8 mouse cellular contexts compared by ENCODE assay signal in genomic region chr5:119972802-119973437, GRCm38 (mm10).
DNase-seq lines count a peak whose midpoint lies in the region; ATAC-seq lines count a peak whose summit lies in the region.

No protein-coding gene starts in this region.

- H3K36me3 ChIP-seq in midbrain, embryonic 13.5 days: no peaks in the 10 kb centered on the region
- H3K36me3 ChIP-seq in midbrain, embryonic 11.5 days (ENCODE audit: control insufficient read depth, insufficient read depth, low read length): no peaks in the 10 kb centered on the region

- no peak for DNase-seq in midbrain, embryonic 11.5 days (ENCODE audit: low spot score, missing footprints)
- DNase-seq in forelimb bud, embryonic 11.5 days (ENCODE audit: low read depth, low spot score): peak; percentile 58
- DNase-seq in layer of hippocampus, adult 18-20 months (ENCODE audit: low spot score in 2 of 2): peak; percentile 39 to 70
- peak; percentile 40 for DNase-seq in lung, postnatal 25 days (ENCODE audit: low spot score)
- no peak for DNase-seq in thymus, postnatal 14 days
- no peak for DNase-seq in MN1 (ENCODE audit: low spot score)
- no peak for DNase-seq in gastrocnemius, postnatal 10 days

- 0 out of 2 replicates have a peak overlapping the region, but pooled peaks have one; percentile 6 for H3K4me2 ChIP-seq in midbrain, embryonic 13.5 days (replicated peaks)
- H3K4me2 ChIP-seq in midbrain, embryonic 11.5 days: no peak overlapping the region

- no peak overlapping the region for H3K4me3 ChIP-seq in midbrain, embryonic 13.5 days (replicated peaks)
- no peak overlapping the region for H3K4me3 ChIP-seq in midbrain, embryonic 11.5 days (ENCODE audit: low read depth, low read length)

- H3K27ac ChIP-seq in midbrain, embryonic 13.5 days: no peak overlapping the region
- H3K27ac ChIP-seq in midbrain, embryonic 11.5 days (ENCODE audit: low read depth, low read length): no peak overlapping the region

- H3K4me1 ChIP-seq in midbrain, embryonic 13.5 days (replicated peaks): peaks cover 10% of the 10 kb centered on the region; the same call in 1 of the 2 replicates
- no peaks in the 10 kb centered on the region for H3K4me1 ChIP-seq in midbrain, embryonic 11.5 days (ENCODE audit: control insufficient read depth, insufficient read depth, low read length)

- no peaks in the 10 kb centered on the region for H3K9me3 ChIP-seq in midbrain, embryonic 13.5 days
- no peaks in the 10 kb centered on the region for H3K9me3 ChIP-seq in midbrain, embryonic 11.5 days (ENCODE audit: control insufficient read depth, low read length)

- H3K9ac ChIP-seq in midbrain, embryonic 13.5 days (replicated peaks): no peak overlapping the region
- no peak overlapping the region for H3K9ac ChIP-seq in midbrain, embryonic 11.5 days (ENCODE audit: low read length)

- ATAC-seq in midbrain, embryonic 13.5 days: peak; percentile 91
- ATAC-seq in midbrain, embryonic 11.5 days (ENCODE audit: low FRiP score): no peak

- 56% methylated on average over 24 of the region's 24 CpGs for WGBS in midbrain, embryonic 13.5 days
- 65% methylated on average over 24 of the region's 24 CpGs for WGBS in midbrain, embryonic 11.5 days

- H3K27me3 ChIP-seq in midbrain, embryonic 13.5 days: no peaks in the 10 kb centered on the region
- H3K27me3 ChIP-seq in midbrain, embryonic 11.5 days (ENCODE audit: control insufficient read depth, insufficient read depth, low read length): no peaks in the 10 kb centered on the region

Comparison
In these comparisons a context has a peak if more than half of its experiments do, and no peak if none do; other contexts are left out.
1. DNase-seq: peak in forelimb bud, embryonic 11.5 days (single experiment), layer of hippocampus, adult 18-20 months (2 of 2) and lung, postnatal 25 days (single experiment); none in midbrain, embryonic 11.5 days (single experiment), thymus, postnatal 14 days (single experiment), MN1 (single experiment) and gastrocnemius, postnatal 10 days (single experiment).